Mouse (Mus musculus) hindbrain, postnatal 0 days (tissue): Measurements from ENCODE around the gene Wscd2. TPM values are rescaled to one million over a fixed set of nuclear protein-coding genes. Genes with fewer than 3 reads are reported as not detected.

Source experiments
- ATAC-seq: fragments of 200-750 bp; cut with Nextera tagmentation; 2 replicates; pipeline ENCODE4 v1.8.0; 2017; ENCODE audit warnings: mild to moderate bottlenecking, moderate TSS enrichment, moderate library complexity
- DNase-seq: peaks from one replicate; pipeline ENCODE4 v3.0.0-alpha.2; 2015; ENCODE audit warnings: low spot score
- H3K27ac ChIP-seq: fragments of 300-500 bp; sonication (generic); 2 replicates; pipeline ENCODE4 v1.5.1; 2014; ENCODE audit warnings: mild to moderate bottlenecking
- H3K27me3 ChIP-seq: fragments of 300-500 bp; sonication (generic); 2 replicates; pipeline ENCODE4 v1.6.1; 2014; ENCODE audit warnings: low read length, mixed read lengths; ENCODE audit not compliant: insufficient read depth
- H3K36me3 ChIP-seq: fragments of 300-500 bp; sonication (generic); 2 replicates; pipeline ENCODE4 v1.6.1; 2014; ENCODE audit warnings: low read length, mixed read lengths; ENCODE audit not compliant: insufficient read depth
- H3K4me1 ChIP-seq: fragments of 300-500 bp; sonication (generic); 2 replicates; pipeline ENCODE4 v1.6.1; 2014; ENCODE audit warnings: antibody characterized with exemption, low read length, mixed read lengths; ENCODE audit not compliant: insufficient read depth
- H3K4me2 ChIP-seq: fragments of 300-500 bp; sonication (generic); 2 replicates; pipeline ENCODE4 v1.6.1; 2014; ENCODE audit warnings: low read depth, mild to moderate bottlenecking, low read length, moderate library complexity, mixed read lengths
- H3K4me3 ChIP-seq: fragments of 300-500 bp; sonication (generic); 2 replicates; pipeline ENCODE4 v1.5.1; 2014; ENCODE audit warnings: low read length
- H3K9ac ChIP-seq: fragments of 300-500 bp; sonication (generic); replicated peaks from 2 replicates; pipeline ENCODE4 v1.6.1; 2014; ENCODE audit warnings: mild to moderate bottlenecking, low read length, moderate library complexity, mixed read lengths
- H3K9me3 ChIP-seq: fragments of 300-500 bp; sonication (generic); 2 replicates; pipeline ENCODE4 v1.6.1; 2016; ENCODE audit warnings: low read length, mixed read lengths
- CTCF ChIP-seq: IDR thresholded peaks from 2 replicates; pipeline ENCODE4 v1.5.1; 2016; ENCODE audit warnings: antibody characterized with exemption, control low read depth, low read depth
- WGBS: fragments of 180-500 bp; shearing (Covaris S2); extraction: QIAGEN DNeasy Blood & Tissue Kit; methylation state at CpG from one replicate; pipeline ENCODE4 v1.1.7; 2014; 5-methylcytosine and 5-hydroxymethylcytosine counted together
- polyA plus RNA-seq: library from polyadenylated mRNA; unstranded; fragments of >200 nt; fragmentation: Nextera tagmentation; extraction: Ambion mirVana; gene quantifications from 2 replicates; pipeline ENCODE4 v1.2.1, GENCODE M21; 2015
- total RNA-seq: library from RNA; depleted of rRNA; stranded (reverse); fragments of >200 nt; gene quantifications from 2 replicates; pipeline ENCODE4 v1.2.3, GENCODE M21; 2014

Gene Wscd2
- total and polyA plus RNA-seq, 2 experiments from 2014 or later, result 9.8 to 33.8 TPM

- Histone ChIP-seq H3K4me2 (peak overlapping the region; percentile 16), H3K4me3 (no peak overlapping the region), H3K27me3 (no peaks in the 10 kb centered on the region), H3K9ac (no peak overlapping the region), H3K9me3 (no peaks in the 10 kb centered on the region), H3K36me3 (no peaks in the 10 kb centered on the region), H3K27ac (peak overlapping the region; percentile 41; the same call in 1 of the 2 replicates), H3K4me1 (peaks cover 7% of the 10 kb centered on the region)
- ATAC-seq, result peak; percentile 78
- no peak for TF ChIP-seq CTCF
- DNase-seq, result no peak
- WGBS, result 13% methylated on average over 14 of the region's 14 CpGs
These were observed 26.8 kb downstream of the Wscd2 start for GRCm38 (mm10) chr5:113516873-113517336.

DNA sequence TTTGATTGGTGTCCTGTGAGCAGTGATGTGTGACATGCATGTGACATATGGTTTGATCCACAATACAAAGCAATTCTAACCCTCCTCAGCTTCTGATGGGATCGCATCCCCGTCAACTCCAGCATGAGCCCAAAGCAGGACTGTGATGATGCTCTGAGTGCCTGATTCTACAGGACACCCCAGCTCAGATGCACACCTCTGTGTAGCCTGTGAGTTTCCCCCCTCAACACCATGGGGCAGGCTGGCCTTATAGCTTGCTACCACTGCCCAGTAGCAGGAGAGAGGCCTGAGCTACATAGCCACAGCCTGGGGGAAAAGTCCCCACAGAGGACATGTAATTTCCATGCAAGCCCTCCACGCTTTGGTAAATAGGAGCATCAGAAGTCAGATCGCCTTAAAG is 27.3 kb downstream of the Wscd2 start:
- Histone ChIP-seq H3K9me3 (no peaks in the 10 kb centered on the region), H3K4me3 (no peak overlapping the region), H3K27ac (peak overlapping the region; percentile 41; the same call in 1 of the 2 replicates), H3K27me3 (no peaks in the 10 kb centered on the region), H3K4me2 (no peak overlapping the region), H3K4me1 (peaks cover 7% of the 10 kb centered on the region), H3K36me3 (no peaks in the 10 kb centered on the region), H3K9ac (0 out of 2 replicates have a peak overlapping the region, but pooled peaks have one; percentile 5)
- DNase-seq (no peak), ATAC-seq (peak; percentile 31; the same call in 1 of the 2 replicates)
- TF ChIP-seq CTCF, result no peak
- 60% methylated on average over 4 of the region's 4 CpGs for WGBS

DNA sequence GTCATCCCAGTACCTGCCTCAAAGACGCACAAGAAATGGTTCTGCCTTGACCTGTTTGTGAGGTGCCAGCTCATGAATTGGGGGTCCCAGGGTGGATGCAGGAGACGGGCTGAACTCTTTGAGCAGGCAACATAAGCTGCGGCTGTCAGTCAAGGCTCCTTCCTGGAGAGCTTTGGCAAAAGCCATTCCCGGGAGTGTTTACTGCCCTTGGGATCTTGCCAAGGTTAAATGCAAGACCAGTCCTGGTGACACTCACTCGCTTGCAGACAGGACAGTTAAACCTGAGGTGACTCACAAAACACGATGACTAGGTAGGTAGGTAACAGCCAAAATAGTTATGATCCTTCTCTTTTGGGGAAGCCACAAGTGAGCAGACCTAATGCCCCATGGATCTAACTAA is 30.9 kb downstream of the Wscd2 start:
- H3K4me3 ChIP-seq, result no peak overlapping the region
- no peak for TF ChIP-seq CTCF
- ATAC-seq, result no peak
- WGBS, result 68% methylated on average over 6 of the region's 6 CpGs
- H3K36me3 ChIP-seq, result no peaks in the 10 kb centered on the region
- H3K9me3 ChIP-seq, result no peaks in the 10 kb centered on the region
- no peak overlapping the region for H3K9ac ChIP-seq
- peaks cover 7% of the 10 kb centered on the region for H3K4me1 ChIP-seq
- H3K27ac ChIP-seq, result no peak overlapping the region
- H3K4me2 ChIP-seq, result no peak overlapping the region
- no peak for DNase-seq
- no peaks in the 10 kb centered on the region for H3K27me3 ChIP-seq

DNA sequence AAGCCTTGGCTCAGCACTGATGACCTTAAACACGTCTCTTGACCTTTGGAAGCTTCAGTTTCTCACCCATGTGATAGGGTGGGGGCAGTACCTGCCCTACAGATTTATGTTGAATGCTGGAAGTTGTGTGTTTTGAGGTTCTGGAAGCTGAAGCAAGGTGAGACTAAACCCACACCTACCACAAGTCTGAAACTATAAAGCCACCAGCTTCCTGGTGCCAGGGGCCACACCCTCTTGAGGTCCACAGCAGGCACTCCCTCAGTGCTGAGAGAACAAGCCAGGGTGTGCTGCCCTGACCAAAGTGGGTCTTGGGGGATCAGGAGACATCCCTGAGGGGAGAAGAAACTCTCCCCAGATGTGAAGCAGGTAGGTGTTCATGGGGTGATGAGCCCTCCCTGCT is 48.7 kb downstream of the Wscd2 start:
- ATAC-seq (no peak), DNase-seq (no peak)
- H3K4me2 ChIP-seq, result no peak overlapping the region
- H3K4me3 ChIP-seq, result no peak overlapping the region
- 78% methylated on average over 1 of the region's 1 CpGs for WGBS
- no peak for TF ChIP-seq CTCF
- H3K9me3 ChIP-seq, result no peaks in the 10 kb centered on the region
- no peaks in the 10 kb centered on the region for H3K36me3 ChIP-seq
- no peak overlapping the region for H3K27ac ChIP-seq
- no peak overlapping the region for H3K9ac ChIP-seq
- H3K4me1 ChIP-seq, result peaks cover 15% of the 10 kb centered on the region; the same call in 1 of the 2 replicates
- no peaks in the 10 kb centered on the region for H3K27me3 ChIP-seq

- Histone ChIP-seq H3K4me3 (no peak overlapping the region), H3K36me3 (no peaks in the 10 kb centered on the region), H3K27me3 (no peaks in the 10 kb centered on the region), H3K4me2 (no peak overlapping the region), H3K9me3 (no peaks in the 10 kb centered on the region), H3K27ac (no peak overlapping the region), H3K9ac (no peak overlapping the region), H3K4me1 (peaks cover 15% of the 10 kb centered on the region; the same call in 1 of the 2 replicates)
- TF ChIP-seq CTCF, result no peak
- no peak for DNase-seq
- 75% methylated on average over 2 of the region's 2 CpGs for WGBS
- ATAC-seq, result no peak
These were observed 49.3 kb downstream of the Wscd2 start for GRCm38 (mm10) chr5:113539438-113539837.

DNA sequence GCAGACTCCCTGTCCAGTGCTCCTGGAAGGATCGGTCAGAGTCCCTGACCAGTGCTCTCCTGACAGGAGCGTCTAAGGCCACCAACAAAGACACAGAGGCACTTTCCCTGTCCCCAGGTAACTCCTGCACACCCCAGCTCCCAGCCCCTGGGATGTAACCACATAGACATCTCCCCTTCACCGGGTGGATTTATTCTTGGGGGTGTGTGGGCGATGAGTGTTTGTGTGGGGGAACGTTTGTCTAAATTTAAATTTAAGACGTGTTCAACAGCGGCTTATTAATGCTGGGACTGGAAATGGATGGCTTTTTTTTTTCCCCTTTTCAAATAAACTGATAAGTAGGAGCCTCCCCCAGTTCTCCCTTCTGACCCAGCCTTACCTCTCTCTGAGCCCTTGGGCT is 49.7 kb downstream of the Wscd2 start:
- 91% methylated on average over 7 of the region's 7 CpGs for WGBS
- no peak overlapping the region for H3K9ac ChIP-seq
- TF ChIP-seq CTCF, result no peak
- no peak overlapping the region for H3K4me3 ChIP-seq
- H3K4me1 ChIP-seq, result peaks cover 15% of the 10 kb centered on the region; the same call in 1 of the 2 replicates
- no peak overlapping the region for H3K27ac ChIP-seq
- no peaks in the 10 kb centered on the region for H3K27me3 ChIP-seq
- no peaks in the 10 kb centered on the region for H3K9me3 ChIP-seq
- no peak overlapping the region for H3K4me2 ChIP-seq
- no peaks in the 10 kb centered on the region for H3K36me3 ChIP-seq
- DNase-seq (no peak), ATAC-seq (no peak)

DNA sequence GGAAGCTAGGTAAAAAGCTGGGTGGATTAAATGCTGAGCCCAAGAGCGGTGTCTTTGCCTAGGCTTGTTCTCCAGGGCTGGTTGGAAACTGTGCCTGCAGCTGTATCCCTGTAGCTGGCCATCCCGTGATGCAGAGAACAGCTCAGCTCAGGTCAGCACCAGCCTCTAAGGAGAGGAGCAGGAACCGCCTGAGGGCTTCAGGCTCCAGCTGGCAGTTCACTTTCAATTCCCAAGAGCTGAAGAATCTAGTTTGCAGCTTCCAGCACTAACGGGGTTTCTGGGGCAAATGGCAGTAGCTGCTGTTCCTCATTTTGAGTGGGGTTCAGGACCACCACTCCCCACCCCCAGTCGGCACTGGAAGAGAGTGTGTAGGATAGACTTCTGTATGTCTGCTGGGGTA is 51.1 kb downstream of the Wscd2 start:
- Histone ChIP-seq H3K4me2 (no peak overlapping the region), H3K9me3 (no peaks in the 10 kb centered on the region), H3K36me3 (no peaks in the 10 kb centered on the region), H3K4me1 (peaks cover 15% of the 10 kb centered on the region; the same call in 1 of the 2 replicates), H3K27me3 (no peaks in the 10 kb centered on the region), H3K27ac (no peak overlapping the region), H3K9ac (no peak overlapping the region), H3K4me3 (no peak overlapping the region)
- no peak for DNase-seq
- no peak for TF ChIP-seq CTCF
- 69% methylated on average over 5 of the region's 5 CpGs for WGBS
- ATAC-seq, result no peak
